Mouse (Mus musculus) embryonic fibroblast, embryonic 13.5 days (primary cell): ENCODE results near the gene Wnt10b.

ENCODE experiments used
- CTCF ChIP-seq: IDR thresholded peaks from 2 replicates; pipeline ENCODE4 v1.5.1; 2011; ENCODE audit warnings: mild to moderate bottlenecking, control low read depth, low read length, moderate library complexity, borderline replicate concordance; ENCODE audit not compliant: insufficient read depth
- POLR2A ChIP-seq: IDR thresholded peaks from 2 replicates; pipeline ENCODE4 v1.6.1; 2011; ENCODE audit warnings: low read depth, mild to moderate bottlenecking, control low read depth, low read length, moderate library complexity

GRCm38 (mm10) chr15:98768259-98768658 lies 9.7 kb downstream of the Wnt10b start:
- no peak for TF ChIP-seq POLR2A
- no peak for TF ChIP-seq CTCF
